Mouse (Mus musculus): ENCODE data around the gene Lce6a. TPM values are rescaled to one million over a fixed set of nuclear protein-coding genes. Genes with fewer than 3 reads are reported as not detected.

Gene Lce6a
- polyA plus RNA-seq, 2 experiments: 0.59 TPM; not detected in 1

- Histone ChIP-seq H3K4me1 (ENCODE audit: control insufficient read depth, insufficient read depth, low read length) (no peaks in the 10 kb centered on the region), H3K9ac (ENCODE audit: low read depth, low read length, severe bottlenecking) (no peak overlapping the region), H3K27ac (replicated peaks; ENCODE audit: low read depth, low read length) (no peak overlapping the region), H3K27me3 (ENCODE audit: control insufficient read depth, insufficient read depth, low read length) (no peaks in the 10 kb centered on the region), H3K4me2 (replicated peaks; ENCODE audit: low read depth, low read length, severe bottlenecking) (no peak overlapping the region), H3K36me3 (ENCODE audit: control insufficient read depth, insufficient read depth, low read length) (no peaks in the 10 kb centered on the region), H3K9me3 (ENCODE audit: control insufficient read depth, low read length) (no peaks in the 10 kb centered on the region), H3K4me3 (replicated peaks; ENCODE audit: low read length) (no peak overlapping the region)
- no peak for ATAC-seq (ENCODE audit: low FRiP score, low read depth)
- no peak for DNase-seq (ENCODE audit: low spot score)
- 22% methylated on average over 1 of the region's 1 CpGs for whole genome bisulfite sequencing
- no peak for TF ChIP-seq POLR2A (IDR thresholded peaks at IDR 0.05; ENCODE audit: borderline replicate concordance, extremely low read depth, insufficient read depth, insufficient read length)
These were observed 16.5 kb upstream of the Lce6a start for GRCm38 (mm10) chr3:92637745-92638652.

GRCm38 (mm10) chr3:92609804-92610203, 11.7 kb downstream of the Lce6a start:
- WGBS: 42% methylated on average over 1 of the region's 1 CpGs
- Histone ChIP-seq H3K9ac (ENCODE audit: low read depth, low read length, severe bottlenecking) (no peak overlapping the region), H3K4me3 (replicated peaks; ENCODE audit: low read length) (no peak overlapping the region), H3K4me1 (ENCODE audit: control insufficient read depth, insufficient read depth, low read length) (no peaks in the 10 kb centered on the region), H3K4me2 (replicated peaks; ENCODE audit: low read depth, low read length, severe bottlenecking) (no peak overlapping the region), H3K9me3 (ENCODE audit: control insufficient read depth, low read length) (no peaks in the 10 kb centered on the region), H3K36me3 (ENCODE audit: control insufficient read depth, insufficient read depth, low read length) (no peaks in the 10 kb centered on the region), H3K27me3 (ENCODE audit: control insufficient read depth, insufficient read depth, low read length) (no peaks in the 10 kb centered on the region), H3K27ac (replicated peaks; ENCODE audit: low read depth, low read length) (no peak overlapping the region)
- TF ChIP-seq POLR2A (IDR thresholded peaks at IDR 0.05; ENCODE audit: borderline replicate concordance, extremely low read depth, insufficient read depth, insufficient read length): no peak
- DNase-seq (ENCODE audit: low spot score): no peak
- no peak for ATAC-seq (ENCODE audit: low FRiP score, low read depth)

GRCm38 (mm10) chr3:92607392-92607791, 14.1 kb downstream of the Lce6a start, which contains the start of gene 2210017I01Rik:
Gene 2210017I01Rik (minus strand): TSS chr3:92607492.
- H3K4me2 ChIP-seq (replicated peaks; ENCODE audit: low read depth, low read length, severe bottlenecking): no peak within 1 kb of the TSS
- TF ChIP-seq POLR2A (IDR thresholded peaks at IDR 0.05; ENCODE audit: borderline replicate concordance, extremely low read depth, insufficient read depth, insufficient read length): no peak
- no peak for DNase-seq (ENCODE audit: low spot score)
- ATAC-seq (ENCODE audit: low FRiP score, low read depth): no peak
- no peaks in the 10 kb centered on the region for H3K27me3 ChIP-seq (ENCODE audit: control insufficient read depth, insufficient read depth, low read length)
- no peak within 1 kb of the TSS for H3K27ac ChIP-seq (replicated peaks; ENCODE audit: low read depth, low read length)
- no peak within 1 kb of the TSS for H3K9ac ChIP-seq (ENCODE audit: low read depth, low read length, severe bottlenecking)
- no peak within 1 kb of the TSS for H3K4me3 ChIP-seq (replicated peaks; ENCODE audit: low read length)
- H3K36me3 ChIP-seq (ENCODE audit: control insufficient read depth, insufficient read depth, low read length): no peaks in the 10 kb centered on the region
- H3K4me1 ChIP-seq (ENCODE audit: control insufficient read depth, insufficient read depth, low read length): no peaks in the 10 kb centered on the region
- no peaks in the 10 kb centered on the region for H3K9me3 ChIP-seq (ENCODE audit: control insufficient read depth, low read length)

GRCm38 (mm10) chr3:92602169-92602568, 19.3 kb downstream of the Lce6a start:
- no peak for TF ChIP-seq POLR2A (IDR thresholded peaks at IDR 0.05; ENCODE audit: borderline replicate concordance, extremely low read depth, insufficient read depth, insufficient read length)
- 47% methylated on average over 1 of the region's 1 CpGs for WGBS

GRCm38 (mm10) chr3:92600456-92600855, 21.0 kb downstream of the Lce6a start:
- Histone ChIP-seq H3K27me3 (ENCODE audit: control insufficient read depth, insufficient read depth, low read length) (no peaks in the 10 kb centered on the region), H3K9me3 (ENCODE audit: control insufficient read depth, low read length) (peaks cover 6% of the 10 kb centered on the region; the same call in 1 of the 2 replicates), H3K4me1 (ENCODE audit: control insufficient read depth, insufficient read depth, low read length) (no peaks in the 10 kb centered on the region), H3K4me2 (replicated peaks; ENCODE audit: low read depth, low read length, severe bottlenecking) (no peak overlapping the region), H3K9ac (ENCODE audit: low read depth, low read length, severe bottlenecking) (no peak overlapping the region), H3K4me3 (replicated peaks; ENCODE audit: low read length) (no peak overlapping the region), H3K36me3 (ENCODE audit: control insufficient read depth, insufficient read depth, low read length) (no peaks in the 10 kb centered on the region), H3K27ac (replicated peaks; ENCODE audit: low read depth, low read length) (no peak overlapping the region)
- ATAC-seq (ENCODE audit: low FRiP score, low read depth): no peak
- WGBS: 50% methylated on average over 1 of the region's 1 CpGs
- DNase-seq (ENCODE audit: low spot score): no peak
- TF ChIP-seq POLR2A (IDR thresholded peaks at IDR 0.05; ENCODE audit: borderline replicate concordance, extremely low read depth, insufficient read depth, insufficient read length): no peak

More at GRCm38 (mm10) chr3:92602169-92602568, 19.3 kb downstream of the Lce6a start:
- H3K9ac ChIP-seq (ENCODE audit: low read depth, low read length, severe bottlenecking): no peak overlapping the region
- H3K4me2 ChIP-seq (replicated peaks; ENCODE audit: low read depth, low read length, severe bottlenecking): no peak overlapping the region
- no peak overlapping the region for H3K4me3 ChIP-seq (replicated peaks; ENCODE audit: low read length)
- H3K27ac ChIP-seq (replicated peaks; ENCODE audit: low read depth, low read length): no peak overlapping the region
- no peaks in the 10 kb centered on the region for H3K36me3 ChIP-seq (ENCODE audit: control insufficient read depth, insufficient read depth, low read length)
- H3K9me3 ChIP-seq (ENCODE audit: control insufficient read depth, low read length): peaks cover 6% of the 10 kb centered on the region; the same call in 1 of the 2 replicates
- H3K27me3 ChIP-seq (ENCODE audit: control insufficient read depth, insufficient read depth, low read length): no peaks in the 10 kb centered on the region
- peak; percentile 45 for DNase-seq (ENCODE audit: low spot score)
- ATAC-seq (ENCODE audit: low FRiP score, low read depth): no peak
- H3K4me1 ChIP-seq (ENCODE audit: control insufficient read depth, insufficient read depth, low read length): no peaks in the 10 kb centered on the region
